Mouse (Mus musculus) right cerebral cortex, adult 2 months (tissue): Measurements from ENCODE around the gene Atg4c.
A peak's percentile ranks its signal among the peaks of the same experiment; 100 is the strongest.

Experiments
- DNase-seq, 2 experiments: peaks; one replicate each; pipeline ENCODE4 v3.0.0; 2021 to 2022; ENCODE audit warnings: low spot score in 2 of 2

Atg4c gene

GRCm38 (mm10) chr4:99193810-99194582 is at the start of gene Atg4c:
TSS of gene Atg4c (plus strand) at chr4:99193934.
- DNase-seq: peak; percentile 86 to 92

GRCm38 (mm10) chr4:99151434-99151833 is 42.3 kb upstream of the Atg4c start:
- no peak for DNase-seq

- DNase-seq: no peak
These were observed 41.7 kb upstream of the Atg4c start for GRCm38 (mm10) chr4:99151885-99152558.

- no peak for DNase-seq
These were observed 37.0 kb upstream of the Atg4c start for GRCm38 (mm10) chr4:99156641-99157307.

DNA sequence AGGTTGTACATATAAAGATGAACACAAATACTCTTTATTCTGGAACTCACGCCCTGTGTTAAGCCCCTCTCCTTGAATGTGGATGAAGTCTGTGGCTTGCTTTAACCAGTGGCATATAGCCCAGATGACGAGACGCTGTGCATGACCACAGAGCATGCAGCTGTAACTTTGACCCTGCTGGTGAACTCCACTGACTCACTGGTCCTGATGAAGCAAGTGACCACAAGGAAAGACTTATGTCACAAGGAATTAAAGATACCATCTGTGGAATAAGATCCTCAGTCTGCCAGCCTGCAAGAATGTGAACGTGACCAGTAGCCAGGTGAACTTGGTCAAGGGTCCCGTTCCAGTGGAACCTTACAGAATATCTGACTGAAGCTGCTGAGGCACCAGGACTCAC is 35.2 kb upstream of the Atg4c start:
- DNase-seq: no peak

GRCm38 (mm10) chr4:99160414-99160813 is 33.3 kb upstream of the Atg4c start:
- DNase-seq: no peak

GRCm38 (mm10) chr4:99160899-99161298 is 32.8 kb upstream of the Atg4c start:
- DNase-seq: no peak

- peak; percentile 15 to 28 for DNase-seq
These were observed 32.2 kb upstream of the Atg4c start for GRCm38 (mm10) chr4:99161457-99161971.

DNA sequence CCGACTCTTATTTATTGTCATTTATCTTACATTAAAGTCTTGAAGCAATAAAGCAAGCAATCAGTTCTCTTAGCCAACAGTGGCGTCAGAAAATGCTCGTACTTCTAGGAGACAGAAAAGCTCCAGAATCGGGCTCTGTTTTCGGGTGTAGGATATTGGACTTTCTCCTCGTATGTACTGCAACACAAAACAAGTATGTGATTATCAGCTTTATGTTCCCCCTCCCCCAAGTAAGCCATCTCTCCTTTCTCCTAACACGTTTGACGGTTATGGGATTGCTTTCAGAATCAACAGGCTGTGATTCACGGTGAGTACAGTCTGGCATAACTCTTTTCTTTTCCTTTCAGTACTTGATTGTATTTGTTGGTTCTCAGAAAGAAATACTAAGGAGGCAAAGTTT is 30.7 kb upstream of the Atg4c start:
- no peak for DNase-seq

DNA sequence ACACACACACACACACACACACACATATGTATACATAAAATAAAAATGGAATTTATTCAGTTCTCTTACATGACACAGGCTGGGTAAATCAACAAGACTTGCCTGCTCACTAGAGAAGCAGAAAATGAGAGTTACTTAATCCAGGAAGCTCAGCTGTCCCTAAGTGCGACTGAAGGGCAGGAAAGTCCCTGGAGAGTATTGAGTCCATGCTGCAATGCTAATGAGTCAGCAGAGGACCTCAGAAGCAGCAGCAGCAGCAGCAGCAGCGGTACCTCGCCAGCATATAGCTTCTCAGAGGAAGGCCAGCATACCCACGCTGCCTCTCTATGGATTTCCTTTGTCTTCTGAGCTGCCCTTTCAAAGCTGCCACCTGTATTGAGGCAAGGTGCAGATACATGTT is 30.2 kb upstream of the Atg4c start:
- DNase-seq: no peak

DNA sequence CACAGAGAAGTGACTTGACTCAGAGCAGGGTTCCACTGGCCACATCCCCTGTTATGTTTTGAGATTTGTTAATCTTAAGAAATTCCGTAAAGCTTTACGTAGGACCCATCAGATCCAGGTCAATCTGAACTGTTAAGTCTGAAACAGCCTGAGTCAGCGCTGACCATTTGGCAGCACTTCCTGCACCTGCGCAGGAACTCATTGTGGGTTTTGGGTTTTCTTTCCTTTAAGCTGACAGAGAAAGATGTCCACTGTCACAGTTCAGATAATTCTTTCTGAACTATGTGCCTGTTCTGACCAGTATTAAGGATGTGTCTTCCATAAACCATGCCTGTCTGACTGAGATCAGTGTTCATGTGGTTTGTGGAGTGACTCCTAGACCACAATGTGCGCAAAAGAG is 24.9 kb upstream of the Atg4c start:
- no peak for DNase-seq

DNA sequence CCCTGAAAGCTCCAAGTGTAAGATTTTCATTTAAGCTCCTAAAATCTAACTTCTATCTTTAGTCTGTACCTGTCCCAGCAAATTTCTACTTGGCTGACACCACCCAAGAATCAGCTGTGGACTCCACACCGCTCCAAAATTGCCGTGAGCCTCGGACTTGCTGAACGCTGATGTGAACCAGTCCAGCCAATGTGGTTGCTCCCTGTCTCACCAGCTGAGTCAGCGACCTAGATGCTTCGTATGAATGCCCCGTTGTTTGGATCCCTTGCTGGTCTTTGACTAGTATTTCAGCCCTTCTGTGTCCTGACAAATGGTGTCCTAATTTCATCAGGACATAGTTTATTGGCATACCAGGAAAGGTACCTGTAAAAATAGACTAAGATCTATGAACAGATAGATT is 19.5 kb upstream of the Atg4c start:
- DNase-seq: no peak

DNA sequence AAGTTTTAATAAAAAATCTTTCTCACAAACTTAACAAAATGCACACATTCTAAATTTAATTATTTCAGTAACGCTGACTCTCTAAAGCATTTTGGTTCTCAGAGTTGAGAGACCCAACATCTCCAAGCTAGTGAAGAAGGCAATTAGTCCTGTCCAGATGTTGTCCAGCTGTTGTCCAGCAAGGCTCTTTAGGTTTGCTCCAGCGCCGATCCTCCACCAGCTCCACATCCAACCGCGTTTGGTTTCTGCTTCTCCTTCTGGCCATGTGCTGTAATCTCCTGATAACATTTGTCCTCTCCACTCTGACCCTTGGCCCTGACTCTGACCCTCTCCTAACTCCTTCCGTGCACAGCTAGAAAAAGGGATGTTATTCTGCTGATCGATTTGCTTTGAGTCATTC is 16.9 kb upstream of the Atg4c start:
- DNase-seq: no peak

GRCm38 (mm10) chr4:99177255-99177654 is 16.5 kb upstream of the Atg4c start:
- no peak for DNase-seq

- DNase-seq: no peak
These were observed 14.9 kb upstream of the Atg4c start for GRCm38 (mm10) chr4:99178851-99179250.

DNA sequence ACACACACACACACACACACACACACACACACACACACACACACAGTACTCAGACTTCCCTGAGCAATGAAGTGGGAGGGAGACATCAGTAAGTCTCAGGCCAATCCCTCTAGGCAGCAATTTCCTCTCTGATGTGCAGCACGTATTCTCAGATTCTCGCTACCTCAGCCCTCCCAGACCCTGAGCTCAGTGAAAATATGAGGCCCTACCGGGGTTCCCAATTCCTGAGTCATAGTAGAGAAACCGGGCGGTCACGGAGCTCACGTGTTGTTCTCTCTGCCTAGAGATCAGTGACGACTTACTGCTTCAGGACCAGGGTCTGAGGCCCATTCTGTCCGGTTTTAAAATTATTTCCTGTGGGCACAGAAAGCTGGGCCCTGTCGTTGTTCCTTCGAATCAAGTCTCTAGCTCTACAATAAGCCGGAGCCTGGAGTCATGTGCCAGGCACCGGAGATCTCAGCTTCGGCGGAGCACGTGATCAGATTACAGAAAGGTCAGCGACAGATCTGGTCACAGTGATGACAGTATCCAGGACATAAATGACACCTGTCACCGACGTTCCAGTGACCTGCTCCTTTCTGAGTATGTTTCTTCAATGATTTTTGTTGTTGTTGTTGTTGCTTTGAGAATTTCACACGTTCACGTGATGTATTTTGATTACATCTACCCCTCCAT is 14.2 kb upstream of the Atg4c start:
- DNase-seq: no peak

DNA sequence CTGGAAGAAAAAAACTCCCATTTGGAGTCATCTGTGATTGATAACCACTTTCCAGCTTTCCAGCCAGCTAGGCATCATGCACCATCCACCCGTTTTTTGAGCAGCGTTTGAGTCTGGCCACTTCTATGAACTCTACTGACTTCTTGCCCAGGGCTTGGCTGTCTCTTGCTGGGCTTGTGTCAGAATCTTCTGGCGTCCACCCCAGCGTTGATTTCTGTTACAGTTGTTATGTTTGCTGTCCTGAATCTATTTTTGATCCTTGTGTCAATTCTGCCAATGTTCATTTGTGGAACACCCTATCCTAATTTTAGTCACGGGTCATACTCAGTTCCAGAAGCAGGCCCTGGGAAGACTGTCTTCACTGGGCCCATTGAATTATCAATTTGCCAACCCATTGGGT is 12.8 kb upstream of the Atg4c start:
- no peak for DNase-seq

- DNase-seq: peak; percentile 19 to 28
These were observed 11.9 kb upstream of the Atg4c start for GRCm38 (mm10) chr4:99181739-99182419.

GRCm38 (mm10) chr4:99182660-99183431 is 10.9 kb upstream of the Atg4c start:
- no peak for DNase-seq

DNA sequence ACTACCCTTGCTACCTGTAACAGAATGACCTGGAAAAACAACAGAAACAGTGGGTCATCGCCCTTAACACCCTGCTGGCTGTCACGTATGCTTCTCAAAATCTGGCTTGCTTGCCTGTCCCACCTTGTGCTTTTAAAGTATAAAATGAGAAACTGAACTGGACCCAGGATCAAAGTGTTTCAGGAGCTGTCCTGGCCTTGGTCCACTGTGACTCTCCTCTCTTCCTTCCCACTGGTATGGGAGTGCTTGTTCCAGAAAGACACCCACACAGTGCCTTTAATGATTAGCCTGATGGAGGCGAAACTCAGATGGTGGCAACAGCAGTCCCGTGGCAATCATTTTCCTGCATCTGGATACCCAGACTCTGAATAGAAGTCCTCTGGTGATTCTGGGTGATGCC is 9.1 kb upstream of the Atg4c start:
- no peak for DNase-seq

DNA sequence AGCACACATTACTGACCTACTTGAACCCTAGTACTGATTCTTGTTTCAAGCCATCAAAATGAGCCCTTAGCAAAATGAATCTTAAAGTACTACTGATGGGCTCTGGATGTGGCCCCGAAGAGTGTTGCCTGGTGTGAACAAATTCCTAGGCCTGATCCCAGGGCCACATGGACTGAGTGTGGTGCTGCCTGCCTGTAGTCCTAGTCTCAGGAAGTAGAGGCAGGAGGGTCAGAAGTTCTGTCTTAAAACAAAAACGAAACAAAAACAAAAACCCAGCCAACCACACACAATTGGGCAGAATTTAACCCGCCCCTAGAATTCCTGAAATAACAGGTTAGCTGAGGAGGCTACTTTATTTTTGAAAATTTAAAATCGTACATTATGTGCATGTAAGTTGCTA is 8.4 kb upstream of the Atg4c start:
- DNase-seq: no peak
